Mouse (Mus musculus) liver, postnatal 0 days (tissue): ENCODE measurements around the gene Kremen1. TPM values are rescaled to one million over a fixed set of nuclear protein-coding genes. Genes with fewer than 3 reads are reported as not detected.

Source experiments
- ATAC-seq: fragments of 200-750 bp; cut with Nextera tagmentation; 2 replicates; pipeline ENCODE4 v1.8.0; 2017; ENCODE audit warnings: mild to moderate bottlenecking, moderate library complexity
- DNase-seq: peaks from one replicate; pipeline ENCODE4 v3.0.0-alpha.2; 2016
- H3K27ac ChIP-seq: fragments of 300-500 bp; sonication (generic); 2 replicates; pipeline ENCODE4 v1.5.1; 2014; ENCODE audit warnings: antibody characterized with exemption, moderate library complexity, mild to moderate bottlenecking, low read depth
- H3K27me3 ChIP-seq: fragments of 300-500 bp; sonication (generic); 2 replicates; pipeline ENCODE4 v1.6.1; 2014; ENCODE audit warnings: low read length, control low read depth, mixed read lengths; ENCODE audit not compliant: insufficient read depth
- H3K36me3 ChIP-seq: fragments of 300-500 bp; sonication (generic); replicated peaks from 2 replicates; pipeline ENCODE4 v1.6.1; 2014; ENCODE audit warnings: mild to moderate bottlenecking, control low read depth, low read length, moderate library complexity, mixed read lengths; ENCODE audit not compliant: insufficient read depth
- H3K4me1 ChIP-seq: fragments of 300-500 bp; sonication (generic); 2 replicates; pipeline ENCODE4 v1.6.1; 2014; ENCODE audit warnings: antibody characterized with exemption, mild to moderate bottlenecking, control low read depth; ENCODE audit not compliant: insufficient read depth
- H3K4me2 ChIP-seq: fragments of 300-500 bp; sonication (generic); 2 replicates; pipeline ENCODE4 v1.6.1; 2014; ENCODE audit warnings: low read depth, mild to moderate bottlenecking, low read length, moderate library complexity, mixed read lengths
- H3K4me3 ChIP-seq: fragments of 300-500 bp; sonication (generic); 2 replicates; pipeline ENCODE4 v1.5.1; 2014; ENCODE audit warnings: low read depth, low read length
- H3K9ac ChIP-seq: fragments of 300-500 bp; sonication (generic); replicated peaks from 2 replicates; pipeline ENCODE4 v1.6.1; 2014; ENCODE audit warnings: mild to moderate bottlenecking, moderate library complexity
- H3K9me3 ChIP-seq: fragments of 300-500 bp; sonication (generic); 2 replicates; pipeline ENCODE4 v1.6.1; 2016; ENCODE audit warnings: mild to moderate bottlenecking, control low read depth, low read length, mixed read lengths
- CTCF ChIP-seq: sonication (generic); IDR thresholded peaks from 2 replicates; pipeline ENCODE4 v1.5.1; 2016; ENCODE audit warnings: antibody characterized with exemption, low read depth
- EP300 ChIP-seq: IDR thresholded peaks from 2 replicates; pipeline ENCODE4 v1.6.1; 2016; ENCODE audit warnings: antibody characterized with exemption, low read depth, mild to moderate bottlenecking
- WGBS: fragments of 180-500 bp; shearing (Covaris S2); extraction: QIAGEN DNeasy Blood & Tissue Kit; methylation state at CpG from one replicate; pipeline ENCODE4 v1.1.7; 2014; ENCODE audit not compliant: insufficient replicate concordance; 5-methylcytosine and 5-hydroxymethylcytosine counted together
- polyA plus RNA-seq: library from polyadenylated mRNA; unstranded; fragments of >200 nt; fragmentation: Nextera tagmentation; extraction: Ambion mirVana; gene quantifications from 2 replicates; pipeline ENCODE4 v1.2.1, GENCODE M21; 2015

The Kremen1 gene
- polyA plus RNA-seq, 1 experiment from 2014 or later, result 2.2 TPM

GRCm38 (mm10) chr11:5252727-5253126, 8.6 kb downstream of the Kremen1 start:
- DNase-seq, result no peak
- H3K4me1 ChIP-seq, result 0 out of 2 replicates have a peak, but pooled peaks cover 2% of the 10 kb centered on the region
- H3K4me3 ChIP-seq, result no peak overlapping the region
- H3K36me3 ChIP-seq, result no peaks in the 10 kb centered on the region
- TF ChIP-seq EP300 (no peak), CTCF (no peak)
- no peak overlapping the region for H3K9ac ChIP-seq
- H3K9me3 ChIP-seq, result no peaks in the 10 kb centered on the region
- H3K27ac ChIP-seq, result no peak overlapping the region
- H3K27me3 ChIP-seq, result no peaks in the 10 kb centered on the region
- 80% methylated on average over 8 of the region's 8 CpGs for WGBS
- H3K4me2 ChIP-seq, result no peak overlapping the region
- no peak for ATAC-seq

- Histone ChIP-seq H3K27me3 (no peaks in the 10 kb centered on the region), H3K4me1 (0 out of 2 replicates have a peak, but pooled peaks cover 2% of the 10 kb centered on the region), H3K4me2 (no peak overlapping the region), H3K27ac (no peak overlapping the region), H3K4me3 (no peak overlapping the region), H3K9ac (no peak overlapping the region), H3K9me3 (no peaks in the 10 kb centered on the region), H3K36me3 (no peaks in the 10 kb centered on the region)
- DNase-seq (no peak), ATAC-seq (no peak)
- TF ChIP-seq CTCF (no peak), EP300 (no peak)
- WGBS, result 84% methylated on average over 6 of the region's 6 CpGs
Observed at GRCm38 (mm10) chr11:5251112-5251511, 10.2 kb downstream of the Kremen1 start.

- no peak for DNase-seq
- TF ChIP-seq CTCF (no peak), EP300 (no peak)
- WGBS, result 66% methylated on average over 2 of the region's 2 CpGs
- Histone ChIP-seq H3K4me1 (peaks cover 3% of the 10 kb centered on the region; the same call in 1 of the 2 replicates), H3K4me2 (no peak overlapping the region), H3K4me3 (no peak overlapping the region), H3K9me3 (no peaks in the 10 kb centered on the region), H3K36me3 (no peaks in the 10 kb centered on the region), H3K27me3 (no peaks in the 10 kb centered on the region), H3K27ac (no peak overlapping the region), H3K9ac (no peak overlapping the region)
- ATAC-seq, result no peak
Observed at GRCm38 (mm10) chr11:5248200-5248599, 13.2 kb downstream of the Kremen1 start.

- Histone ChIP-seq H3K4me3 (no peak overlapping the region), H3K27ac (no peak overlapping the region), H3K9ac (no peak overlapping the region), H3K4me2 (no peak overlapping the region), H3K9me3 (no peaks in the 10 kb centered on the region), H3K4me1 (peaks cover 3% of the 10 kb centered on the region; the same call in 1 of the 2 replicates), H3K36me3 (no peaks in the 10 kb centered on the region), H3K27me3 (no peaks in the 10 kb centered on the region)
- TF ChIP-seq EP300, result no peak
- 64% methylated on average over 7 of the region's 7 CpGs for WGBS
- DNase-seq (no peak), ATAC-seq (no peak)
Observed at GRCm38 (mm10) chr11:5245431-5245830, 15.9 kb downstream of the Kremen1 start.

- WGBS, result 58% methylated on average over 8 of the region's 8 CpGs
- Histone ChIP-seq H3K4me3 (no peak overlapping the region), H3K36me3 (no peaks in the 10 kb centered on the region), H3K4me2 (no peak overlapping the region), H3K27ac (no peak overlapping the region), H3K4me1 (peaks cover 3% of the 10 kb centered on the region; the same call in 1 of the 2 replicates), H3K9me3 (no peaks in the 10 kb centered on the region), H3K9ac (no peak overlapping the region), H3K27me3 (no peaks in the 10 kb centered on the region)
- DNase-seq, result no peak
- ATAC-seq, result no peak
- no peak for TF ChIP-seq EP300
- TF ChIP-seq CTCF, result no peak
Observed at GRCm38 (mm10) chr11:5244749-5245130, 16.6 kb downstream of the Kremen1 start.

- no peak overlapping the region for H3K4me3 ChIP-seq
- ATAC-seq, result no peak
- no peak overlapping the region for H3K27ac ChIP-seq
- H3K9me3 ChIP-seq, result no peaks in the 10 kb centered on the region
- WGBS, result 63% methylated on average over 24 of the region's 24 CpGs
- H3K4me2 ChIP-seq, result no peak overlapping the region
- H3K36me3 ChIP-seq, result no peaks in the 10 kb centered on the region; the same call in 1 of the 2 replicates
- H3K9ac ChIP-seq, result no peak overlapping the region
- no peak for DNase-seq
- no peak for TF ChIP-seq CTCF
- no peak for TF ChIP-seq EP300
- peaks cover 3% of the 10 kb centered on the region; the same call in 1 of the 2 replicates for H3K4me1 ChIP-seq
- H3K27me3 ChIP-seq, result no peaks in the 10 kb centered on the region
Observed at GRCm38 (mm10) chr11:5243812-5244748, 17.3 kb downstream of the Kremen1 start.
